Mouse (Mus musculus) spleen, adult 2 months (tissue): ENCODE results near the gene Cyb561.

Source experiments
- CTCF ChIP-seq: fragments of 200-500 bp; IDR thresholded peaks from 2 replicates; pipeline ENCODE4 v1.5.1; 2011; ENCODE audit warnings: mild to moderate bottlenecking, inconsistent platforms; ENCODE audit not compliant: insufficient read depth, insufficient read length, insufficient replicate concordance; ENCODE audit errors: extremely low read depth
- POLR2A ChIP-seq: fragments of 200-500 bp; IDR thresholded peaks from 2 replicates; pipeline ENCODE4 v1.6.1; 2011; ENCODE audit warnings: low read depth, low read length, inconsistent platforms

DNA sequence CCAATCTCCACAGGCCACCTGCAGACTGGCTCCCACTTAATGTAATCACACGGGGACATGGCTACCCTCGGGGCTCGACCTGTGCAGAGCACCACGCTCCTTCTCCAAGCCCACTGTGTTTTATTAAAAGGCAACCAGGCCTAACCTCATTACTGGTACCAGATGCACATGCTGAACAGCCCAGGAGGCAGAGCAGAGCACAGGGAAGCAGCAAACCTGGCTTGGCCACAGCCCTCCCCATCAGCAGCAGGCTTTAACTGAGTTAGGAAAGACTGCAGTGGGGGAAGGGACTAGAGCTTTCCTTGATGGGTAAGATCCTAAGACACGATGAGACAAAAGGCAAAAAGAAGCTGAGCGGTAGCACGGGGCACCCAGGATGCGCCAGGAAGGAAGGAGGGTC, 11.2 kb downstream of the Cyb561 start:
- TF ChIP-seq CTCF (no peak), POLR2A (no peak)
